Mouse (Mus musculus): ENCODE results near the gene Olfr1377. TPM values are rescaled to one million over a fixed set of nuclear protein-coding genes. Genes with fewer than 3 reads are reported as not detected.
"Not testable (repeated sequence)": the region's sequence is repeated elsewhere in the genome, so short reads cannot be mapped to it uniquely, and the experiment has no call there.

Gene Olfr1377
- polyA plus RNA-seq, 1 experiment = not detected

DNA sequence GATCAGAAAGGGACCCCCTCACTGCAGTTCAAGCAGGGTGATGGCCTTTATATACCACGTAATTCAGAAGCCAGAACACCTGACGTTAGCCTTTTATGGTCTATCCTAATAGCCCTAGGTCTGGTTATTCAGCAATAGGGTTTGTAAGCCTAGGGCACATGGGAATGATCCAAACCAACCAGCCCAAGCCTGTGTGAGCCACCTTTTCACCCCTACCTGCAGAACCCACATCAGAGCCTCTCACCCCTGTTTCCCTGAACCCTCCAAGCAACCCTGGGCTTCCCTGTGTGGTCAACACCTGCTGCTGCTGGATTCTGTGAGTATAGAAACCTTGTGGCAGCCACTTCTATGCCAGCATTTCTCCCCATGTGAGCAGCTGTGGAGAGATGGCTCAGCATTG, 48.5 kb downstream of the Olfr1377 start:
- TF ChIP-seq CTCF (IDR thresholded peaks at IDR 0.05; ENCODE audit: borderline replicate concordance, insufficient read depth, low read depth, low read length) (no peak), POLR2A (IDR thresholded peaks at IDR 0.05; ENCODE audit: borderline replicate concordance, insufficient read depth, low read length) (no peak)
- no peak overlapping the region for H3K27ac ChIP-seq (ENCODE audit: insufficient read depth, low read length)
- WGBS = 84% methylated on average over 2 of the region's 2 CpGs

DNA sequence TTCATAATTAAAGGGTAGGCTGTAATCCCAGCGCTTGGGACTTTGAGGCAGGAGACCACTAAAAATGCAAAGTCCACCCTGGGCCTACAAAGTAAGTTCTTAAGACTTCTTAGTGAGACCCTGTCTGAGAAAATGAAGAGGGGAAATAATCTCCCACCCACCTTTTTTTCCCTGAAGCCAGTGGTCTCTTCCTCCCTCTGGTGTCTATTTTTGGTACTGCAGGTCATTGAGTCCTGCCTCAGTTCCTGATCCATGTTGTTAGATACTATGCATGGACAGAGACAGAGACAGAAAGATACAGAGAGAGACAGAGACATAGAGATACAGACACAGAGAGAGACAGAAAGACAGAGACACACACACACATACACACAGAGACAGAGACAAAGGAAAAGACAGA, 51.1 kb downstream of the Olfr1377 start:
- Histone ChIP-seq H3K27ac (ENCODE audit: insufficient read depth, low read length) (no peak overlapping the region), H3K27me3 (ENCODE audit: control insufficient read depth, insufficient read depth, low read length) (no peaks in the 10 kb centered on the region), H3K4me3 (replicated peaks; ENCODE audit: insufficient read depth, low read depth, low read length) (no peak overlapping the region), H3K4me1 (ENCODE audit: control insufficient read depth, insufficient read depth, low read length) (no peaks in the 10 kb centered on the region)
- peak in 1 of 2 experiments; percentile 4 for DNase-seq
- TF ChIP-seq POLR2A (IDR thresholded peaks at IDR 0.05; ENCODE audit: borderline replicate concordance, insufficient read depth, low read length) (no peak), CTCF (IDR thresholded peaks at IDR 0.05; ENCODE audit: borderline replicate concordance, insufficient read depth, low read depth, low read length) (peak; percentile 44; the same call in 1 of the 2 replicates)
- 22% methylated on average over 1 of the region's 1 CpGs for WGBS

More for the DNA sequence above, 48.5 kb downstream of the Olfr1377 start:
- H3K4me1 ChIP-seq (ENCODE audit: control insufficient read depth, insufficient read depth, low read length) = peaks cover 2% of the 10 kb centered on the region; the same call in 1 of the 2 replicates
- no peak for DNase-seq
- H3K27me3 ChIP-seq (ENCODE audit: control insufficient read depth, insufficient read depth, low read length) = no peaks in the 10 kb centered on the region
- no peak overlapping the region for H3K4me3 ChIP-seq (replicated peaks; ENCODE audit: insufficient read depth, low read depth, low read length)

DNA sequence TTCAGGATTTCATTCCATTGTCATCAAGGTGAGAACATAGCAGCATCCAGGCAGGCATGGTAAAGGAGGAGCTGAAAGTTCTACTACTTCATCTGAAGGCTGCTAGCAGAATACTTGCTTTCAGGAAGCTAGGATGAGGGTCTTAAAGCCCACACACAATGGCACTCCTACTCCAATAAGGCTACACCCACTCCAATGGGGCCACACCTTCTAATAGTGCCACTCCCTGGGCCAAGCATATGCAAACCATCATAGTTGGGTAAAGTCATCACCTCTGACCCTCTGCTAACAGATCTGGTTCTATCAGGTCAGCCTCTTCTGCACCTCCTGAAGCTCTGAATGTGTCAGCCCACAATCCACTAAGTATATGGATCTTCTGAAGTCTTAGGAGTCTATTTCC, 52.4 kb downstream of the Olfr1377 start:
- H3K27ac ChIP-seq (ENCODE audit: insufficient read depth, low read length); DNase-seq; H3K4me3 ChIP-seq (replicated peaks; ENCODE audit: insufficient read depth, low read depth, low read length); H3K27me3 ChIP-seq (ENCODE audit: control insufficient read depth, insufficient read depth, low read length); H3K4me1 ChIP-seq (ENCODE audit: control insufficient read depth, insufficient read depth, low read length): not testable (repeated sequence)

DNA sequence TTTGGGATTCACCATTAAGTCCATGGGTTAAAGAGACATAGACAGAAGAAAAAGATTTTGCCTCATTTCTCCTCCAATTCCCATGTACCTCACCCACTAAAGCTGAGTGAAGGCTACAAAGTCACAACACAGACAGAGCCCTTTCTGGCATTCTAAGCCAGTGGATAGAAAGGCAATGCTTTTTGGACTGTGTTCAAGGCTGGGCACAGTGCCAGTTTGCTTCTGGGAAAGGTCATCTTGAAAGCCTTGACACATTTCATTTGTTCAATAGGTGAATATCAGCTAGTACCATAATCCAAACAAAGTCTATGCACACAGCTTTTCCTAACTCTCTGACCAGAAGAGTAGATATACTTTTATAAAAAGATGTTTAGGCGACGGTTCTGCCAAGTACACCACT, 54.2 kb downstream of the Olfr1377 start:
- TF ChIP-seq POLR2A (IDR thresholded peaks at IDR 0.05; ENCODE audit: borderline replicate concordance, insufficient read depth, low read length) (no peak), CTCF (IDR thresholded peaks at IDR 0.05; ENCODE audit: borderline replicate concordance, insufficient read depth, low read depth, low read length) (no peak)
- no peak overlapping the region for H3K4me3 ChIP-seq (replicated peaks; ENCODE audit: insufficient read depth, low read depth, low read length)
- H3K27ac ChIP-seq (ENCODE audit: insufficient read depth, low read length) = no peak overlapping the region
- H3K4me1 ChIP-seq (ENCODE audit: control insufficient read depth, insufficient read depth, low read length) = no peaks in the 10 kb centered on the region
- 81% methylated on average over 2 of the region's 2 CpGs for WGBS
- H3K27me3 ChIP-seq (ENCODE audit: control insufficient read depth, insufficient read depth, low read length) = no peaks in the 10 kb centered on the region
- DNase-seq = no peak

Other genes starting within 250 kb of the Olfr1377 start
- 18.1 and 18.5 TPM in 2 replicates for gene Zfp354c, start 154.2 kb upstream of the Olfr1377 start, polyA plus RNA-seq (2012; rRNA removed)
- gene Zfp879, start 140.4 kb upstream of the Olfr1377 start, polyA plus RNA-seq (2012; rRNA removed) = 1.5 and 1.7 TPM in 2 replicates
- not detected in 2 replicates for gene Grm6, start 131.3 kb upstream of the Olfr1377 start, polyA plus RNA-seq (2012; rRNA removed)
- gene Zfp454, start 94.3 kb upstream of the Olfr1377 start, polyA plus RNA-seq (2012; rRNA removed) = 7.1 TPM in 2 replicates
- gene Zfp2, start 65.8 kb upstream of the Olfr1377 start, polyA plus RNA-seq (2012; rRNA removed) = 18.8 and 19.2 TPM in 2 replicates
- gene Zfp354b, start 50.3 kb upstream of the Olfr1377 start, polyA plus RNA-seq (2012; rRNA removed) = 3.5 and 3.6 TPM in 2 replicates
- not detected in 2 replicates for gene 4933414I15Rik, start 38.2 kb upstream of the Olfr1377 start, polyA plus RNA-seq (2012; rRNA removed)
- gene Prop1, start 28.2 kb upstream of the Olfr1377 start, polyA plus RNA-seq (2012; rRNA removed) = not detected in 2 replicates
- gene Olfr1378, start 15.4 kb upstream of the Olfr1377 start, polyA plus RNA-seq (2012; rRNA removed) = not detected in 2 replicates
- not detected in 2 replicates for gene Olfr51, start 21.6 kb downstream of the Olfr1377 start, polyA plus RNA-seq (2012; rRNA removed)
- not detected in 2 replicates for gene Olfr54, start 32.3 kb downstream of the Olfr1377 start, polyA plus RNA-seq (2012; rRNA removed)
- gene Olfr1375, start 66.1 kb downstream of the Olfr1377 start, polyA plus RNA-seq (2012; rRNA removed) = not detected in 2 replicates
- gene Zfp354a, start 77.3 kb downstream of the Olfr1377 start, polyA plus RNA-seq (2012; rRNA removed) = 10.6 and 11.1 TPM in 2 replicates
- not detected in 2 replicates for gene Gm12569, start 238.5 kb downstream of the Olfr1377 start, polyA plus RNA-seq (2012; rRNA removed)